Mouse (Mus musculus): ENCODE measurements around the gene Suclg1. TPM values are rescaled to one million over a fixed set of nuclear protein-coding genes. Genes with fewer than 3 reads are reported as not detected.

Suclg1 gene
- polyA plus RNA-seq, 1 experiment from 2014 or later = 140 TPM

DNA sequence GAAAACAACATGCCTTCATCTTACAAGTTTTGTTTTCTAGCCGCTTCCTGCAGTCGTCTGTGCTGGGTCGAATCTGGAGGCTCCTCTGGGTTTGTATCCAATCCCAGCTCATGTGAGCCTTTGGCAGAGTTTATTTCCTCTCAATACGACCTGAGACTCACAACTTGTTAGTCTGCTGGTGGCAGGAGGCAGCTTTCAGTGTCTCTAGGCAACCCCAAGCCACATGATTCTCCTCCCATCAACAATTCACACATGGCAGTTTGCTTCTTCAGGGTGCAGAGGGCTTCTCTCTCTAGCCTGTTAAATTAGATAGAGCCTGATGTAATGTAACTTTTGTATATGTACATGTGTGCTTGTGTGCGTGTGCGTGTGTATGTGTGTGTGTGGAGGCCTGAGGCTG is 58.7 kb downstream of the Suclg1 start:
- Histone ChIP-seq H3K4me1 (ENCODE audit: insufficient read depth, low read depth, low read length) (no peaks in the 10 kb centered on the region), H3K36me3 (ENCODE audit: insufficient read depth, low read length) (no peaks in the 10 kb centered on the region), H3K9me3 (ENCODE audit: low read length) (no peaks in the 10 kb centered on the region), H3K4me2 (replicated peaks; ENCODE audit: low read depth, low read length) (no peak overlapping the region), H3K4me3 (ENCODE audit: low read depth, low read length) (no peak overlapping the region), H3K9ac (replicated peaks; ENCODE audit: low read depth) (no peak overlapping the region), H3K27ac (ENCODE audit: low read length) (no peak overlapping the region), H3K27me3 (replicated peaks; ENCODE audit: insufficient read depth, low read length) (no peaks in the 10 kb centered on the region)
- 49% methylated on average over 6 of the region's 6 CpGs for WGBS
- DNase-seq (ENCODE audit: low spot score) (no peak), ATAC-seq (no peak)
- no peak for TF ChIP-seq EP300 (IDR thresholded peaks at IDR 0.05)
- no peak for TF ChIP-seq CTCF (IDR thresholded peaks at IDR 0.05)

DNA sequence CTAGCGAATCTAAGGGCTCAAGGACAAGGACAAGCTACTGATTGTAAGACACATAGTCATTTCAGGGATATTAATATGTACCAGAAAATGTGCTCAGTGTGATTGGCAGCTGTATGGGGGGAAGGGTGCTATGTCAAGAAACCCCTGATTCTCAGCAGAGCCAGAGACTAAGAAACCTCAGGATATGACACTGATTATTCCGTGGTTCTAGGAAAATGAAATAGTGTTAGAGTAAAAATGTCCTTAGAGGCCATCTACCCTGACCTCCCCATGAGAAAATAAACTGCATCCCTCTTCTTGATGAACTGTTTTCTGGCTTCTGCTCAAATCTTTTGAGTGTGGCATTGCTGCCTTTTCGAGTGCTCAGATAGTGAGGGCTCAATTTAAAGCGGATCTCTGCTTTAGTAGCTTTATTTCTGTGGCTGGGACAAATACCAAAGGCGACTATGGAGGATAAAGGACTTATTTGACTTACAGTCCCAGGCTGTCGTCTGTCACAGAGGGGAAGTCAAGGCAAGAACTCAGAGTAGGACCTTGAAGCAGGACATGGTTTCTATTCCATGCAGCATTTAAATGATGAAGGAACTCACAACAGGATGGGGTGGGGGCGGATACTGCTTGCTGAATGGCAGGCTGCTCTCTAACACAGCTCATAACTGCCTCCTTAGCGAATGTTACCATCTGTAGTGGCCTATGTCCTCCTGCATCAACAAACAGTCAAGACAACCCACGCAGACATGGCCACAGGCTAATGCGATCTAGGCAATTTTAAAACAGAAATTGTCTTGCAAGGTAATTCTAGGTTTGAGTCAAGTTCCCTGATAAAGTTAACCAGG is 60.7 kb downstream of the Suclg1 start:
- WGBS = 60% methylated on average over 10 of the region's 10 CpGs
- Histone ChIP-seq H3K36me3 (ENCODE audit: insufficient read depth, low read length) (no peaks in the 10 kb centered on the region), H3K4me1 (ENCODE audit: insufficient read depth, low read depth, low read length) (no peaks in the 10 kb centered on the region), H3K4me3 (ENCODE audit: low read depth, low read length) (no peak overlapping the region), H3K27me3 (replicated peaks; ENCODE audit: insufficient read depth, low read length) (no peaks in the 10 kb centered on the region), H3K9ac (replicated peaks; ENCODE audit: low read depth) (no peak overlapping the region), H3K27ac (ENCODE audit: low read length) (no peak overlapping the region), H3K4me2 (replicated peaks; ENCODE audit: low read depth, low read length) (no peak overlapping the region), H3K9me3 (ENCODE audit: low read length) (no peaks in the 10 kb centered on the region)
- DNase-seq (ENCODE audit: low spot score) (peak; percentile 21), ATAC-seq (peak; percentile 50; the same call in 1 of the 2 replicates)
- no peak for TF ChIP-seq EP300 (IDR thresholded peaks at IDR 0.05)
- TF ChIP-seq CTCF (IDR thresholded peaks at IDR 0.05) = no peak

DNA sequence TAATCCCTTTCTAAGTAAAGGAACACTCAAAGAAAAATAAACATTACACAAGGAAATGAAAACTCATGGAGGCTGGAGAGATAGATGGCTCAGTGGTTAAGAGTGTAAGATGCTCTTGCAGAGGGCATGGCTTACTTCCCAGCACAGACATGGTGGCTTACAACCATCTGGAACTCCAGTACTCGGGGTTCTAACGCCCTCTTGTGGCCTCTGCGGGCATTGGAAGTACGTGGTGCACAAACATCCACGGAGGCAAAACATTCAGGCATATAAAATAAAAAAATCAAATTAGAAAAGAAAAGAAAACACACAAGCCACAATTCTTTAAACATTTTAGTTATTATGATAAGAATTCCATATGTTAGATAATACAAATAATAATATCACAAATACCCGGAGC is 63.2 kb downstream of the Suclg1 start:
- no peak overlapping the region for H3K9ac ChIP-seq (replicated peaks; ENCODE audit: low read depth)
- H3K4me2 ChIP-seq (replicated peaks; ENCODE audit: low read depth, low read length) = no peak overlapping the region
- no peaks in the 10 kb centered on the region for H3K27me3 ChIP-seq (replicated peaks; ENCODE audit: insufficient read depth, low read length)
- TF ChIP-seq EP300 (IDR thresholded peaks at IDR 0.05) (no peak), CTCF (IDR thresholded peaks at IDR 0.05) (no peak)
- H3K36me3 ChIP-seq (ENCODE audit: insufficient read depth, low read length) = no peaks in the 10 kb centered on the region
- H3K4me3 ChIP-seq (ENCODE audit: low read depth, low read length) = no peak overlapping the region
- DNase-seq (ENCODE audit: low spot score) (no peak), ATAC-seq (no peak)
- no peaks in the 10 kb centered on the region for H3K9me3 ChIP-seq (ENCODE audit: low read length)
- 64% methylated on average over 6 of the region's 6 CpGs for WGBS
- H3K27ac ChIP-seq (ENCODE audit: low read length) = no peak overlapping the region
- no peaks in the 10 kb centered on the region for H3K4me1 ChIP-seq (ENCODE audit: insufficient read depth, low read depth, low read length)

DNA sequence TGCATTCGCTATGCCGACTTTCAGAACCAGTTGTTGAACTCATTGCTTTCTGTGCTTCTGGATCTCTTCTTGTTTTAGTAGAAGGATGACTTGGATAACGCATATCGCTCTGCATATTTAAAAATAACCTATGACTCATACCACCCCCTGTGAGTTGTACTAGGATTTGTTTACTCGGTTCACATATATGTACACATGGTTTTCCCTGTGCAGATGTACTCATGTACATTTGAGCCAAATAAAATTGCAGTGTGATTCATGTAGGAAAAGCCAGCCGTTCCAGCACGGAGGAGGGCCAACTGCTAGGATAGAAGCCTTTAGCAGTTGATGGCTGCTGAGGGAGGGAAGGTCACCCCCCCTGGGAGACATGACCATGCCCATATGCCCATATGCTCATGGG is 63.6 kb downstream of the Suclg1 start:
- no peak for ATAC-seq
- no peak for TF ChIP-seq EP300 (IDR thresholded peaks at IDR 0.05)
- TF ChIP-seq CTCF (IDR thresholded peaks at IDR 0.05) = no peak
- H3K9ac ChIP-seq (replicated peaks; ENCODE audit: low read depth) = no peak overlapping the region
- no peaks in the 10 kb centered on the region for H3K27me3 ChIP-seq (replicated peaks; ENCODE audit: insufficient read depth, low read length)
- H3K27ac ChIP-seq (ENCODE audit: low read length) = no peak overlapping the region
- H3K4me1 ChIP-seq (ENCODE audit: insufficient read depth, low read depth, low read length) = no peaks in the 10 kb centered on the region
- H3K4me2 ChIP-seq (replicated peaks; ENCODE audit: low read depth, low read length) = no peak overlapping the region
- H3K4me3 ChIP-seq (ENCODE audit: low read depth, low read length) = no peak overlapping the region
- DNase-seq (ENCODE audit: low spot score) = no peak
- H3K9me3 ChIP-seq (ENCODE audit: low read length) = no peaks in the 10 kb centered on the region
- H3K36me3 ChIP-seq (ENCODE audit: insufficient read depth, low read length) = no peaks in the 10 kb centered on the region
- 83% methylated on average over 7 of the region's 7 CpGs for WGBS

DNA sequence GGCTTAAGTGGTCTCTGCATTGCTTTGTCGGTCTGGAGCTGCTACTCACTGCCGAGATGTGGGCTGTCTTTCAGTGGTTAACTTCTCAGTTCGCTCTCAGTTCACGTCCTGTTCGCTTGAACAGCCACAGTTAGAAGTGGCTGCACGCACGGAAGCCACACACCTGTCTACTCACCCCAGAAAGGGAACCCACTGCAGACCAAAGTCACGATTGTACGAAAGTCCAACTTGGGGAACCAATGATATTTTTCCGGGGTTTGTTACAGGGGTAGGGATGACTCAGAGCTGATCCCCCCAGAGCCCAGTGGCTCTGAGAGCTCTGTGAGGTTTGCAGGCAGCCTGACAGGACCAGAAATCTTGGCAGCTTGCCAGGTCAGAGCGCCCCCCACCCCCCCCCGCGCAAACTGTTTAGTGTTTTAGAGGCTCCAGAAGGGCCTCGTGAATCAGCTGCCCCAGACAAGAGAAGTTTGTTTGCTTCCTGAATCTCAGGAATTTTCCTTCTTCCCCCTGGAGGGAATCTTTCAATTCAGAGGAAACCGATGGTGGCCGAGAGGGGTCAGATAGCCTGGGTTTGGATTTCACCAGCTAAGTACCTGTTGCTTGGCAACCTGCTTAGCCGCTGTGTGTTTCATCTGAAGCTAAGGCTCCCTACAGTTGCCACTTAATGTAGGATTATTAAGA is 66.9 kb downstream of the Suclg1 start:
- Histone ChIP-seq H3K4me2 (replicated peaks; ENCODE audit: low read depth, low read length) (peak overlapping the region; percentile 65), H3K27me3 (replicated peaks; ENCODE audit: insufficient read depth, low read length) (no peaks in the 10 kb centered on the region), H3K4me1 (ENCODE audit: insufficient read depth, low read depth, low read length) (no peaks in the 10 kb centered on the region), H3K36me3 (ENCODE audit: insufficient read depth, low read length) (no peaks in the 10 kb centered on the region), H3K4me3 (ENCODE audit: low read depth, low read length) (peak overlapping the region; percentile 33), H3K9me3 (ENCODE audit: low read length) (no peaks in the 10 kb centered on the region), H3K9ac (replicated peaks; ENCODE audit: low read depth) (peak overlapping the region; percentile 23; the same call in 1 of the 2 replicates), H3K27ac (ENCODE audit: low read length) (no peak overlapping the region)
- ATAC-seq (peak; percentile 77), DNase-seq (ENCODE audit: low spot score) (peak; percentile 90)
- WGBS = under 1% methylated on average over 17 of the region's 17 CpGs
- TF ChIP-seq CTCF (IDR thresholded peaks at IDR 0.05) = no peak
- no peak for TF ChIP-seq EP300 (IDR thresholded peaks at IDR 0.05)

DNA sequence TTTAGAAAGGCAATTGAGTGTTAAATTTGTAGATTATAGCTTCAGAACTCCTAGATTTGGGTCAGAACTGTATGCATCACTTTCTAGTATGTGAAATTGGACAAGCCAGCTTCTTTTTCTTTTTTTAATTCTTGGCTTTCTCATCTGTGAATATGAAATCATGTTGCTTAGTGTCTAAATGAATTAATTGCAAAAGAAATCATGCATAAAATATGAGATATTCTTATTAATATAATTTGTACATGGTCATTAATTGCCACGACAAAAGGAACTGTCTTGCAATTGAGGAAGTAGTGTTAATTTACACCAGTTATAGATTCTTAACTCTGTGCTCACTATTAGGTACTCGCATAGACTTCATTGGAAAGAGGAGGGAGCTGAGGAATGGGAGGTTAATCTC is 74.1 kb downstream of the Suclg1 start:
- no peaks in the 10 kb centered on the region for H3K27me3 ChIP-seq (replicated peaks; ENCODE audit: insufficient read depth, low read length)
- no peak overlapping the region for H3K4me3 ChIP-seq (ENCODE audit: low read depth, low read length)
- no peaks in the 10 kb centered on the region for H3K4me1 ChIP-seq (ENCODE audit: insufficient read depth, low read depth, low read length)
- no peak overlapping the region for H3K9ac ChIP-seq (replicated peaks; ENCODE audit: low read depth)
- no peaks in the 10 kb centered on the region for H3K36me3 ChIP-seq (ENCODE audit: insufficient read depth, low read length)
- DNase-seq (ENCODE audit: low spot score) (no peak), ATAC-seq (no peak)
- no peaks in the 10 kb centered on the region for H3K9me3 ChIP-seq (ENCODE audit: low read length)
- H3K27ac ChIP-seq (ENCODE audit: low read length) = no peak overlapping the region
- H3K4me2 ChIP-seq (replicated peaks; ENCODE audit: low read depth, low read length) = no peak overlapping the region
- 84% methylated on average over 2 of the region's 2 CpGs for WGBS
- TF ChIP-seq EP300 (IDR thresholded peaks at IDR 0.05) = no peak
- no peak for TF ChIP-seq CTCF (IDR thresholded peaks at IDR 0.05)

Other genes with a start within 250 kb of the Suclg1 start
- 0.95 and 1.0 TPM in 2 replicates for gene Dnah6, start 26.7 kb upstream of the Suclg1 start, polyA plus RNA-seq (2015; fragmentation: Nextera tagmentation; extraction: Ambion mirVana)
- gene 4931417E11Rik, start 221.3 kb downstream of the Suclg1 start, polyA plus RNA-seq (2015; fragmentation: Nextera tagmentation; extraction: Ambion mirVana) = not detected in 2 replicates